Mouse (Mus musculus) erythroblast, embryonic 14.5 days (primary cell): ENCODE data around the gene Gpa33.

Source experiments
- GATA1 ChIP-seq: IDR thresholded peaks from 2 replicates; pipeline ENCODE4 v1.6.1; 2012; ENCODE audit warnings: low read length, inconsistent platforms, mixed read lengths
- TAL1 ChIP-seq: IDR thresholded peaks from 3 replicates; pipeline ENCODE4 v1.6.1; 2012; ENCODE audit warnings: low read length, inconsistent platforms, mixed read lengths

GRCm38 (mm10) chr1:166214181-166214580, 84.1 kb downstream of the Gpa33 start:
- TF ChIP-seq TAL1 (no peak), GATA1 (no peak)
